Mouse (Mus musculus) forebrain, embryonic 15.5 days (tissue): ENCODE data around the gene Zfp708. TPM values are rescaled to one million over a fixed set of nuclear protein-coding genes. Genes with fewer than 3 reads are reported as not detected.
"Not testable (repeated sequence)": the region's sequence is repeated elsewhere in the genome, so short reads cannot be mapped to it uniquely, and the experiment has no call there.

ENCODE experiments used
- ATAC-seq: fragments of 200-750 bp; cut with Nextera tagmentation; replicated peaks from 2 replicates; pipeline ENCODE4 v1.8.0; 2017; ENCODE audit warnings: mild to moderate bottlenecking, moderate TSS enrichment, moderate library complexity
- H3K27ac ChIP-seq: fragments of 300-500 bp; sonication (generic); replicated peaks from 2 replicates; pipeline ENCODE4 v1.5.1; 2015; ENCODE audit warnings: mild to moderate bottlenecking, inconsistent platforms
- H3K27me3 ChIP-seq: fragments of 300-500 bp; sonication (generic); 2 replicates; pipeline ENCODE4 v1.6.1; 2015; ENCODE audit warnings: inconsistent platforms
- H3K36me3 ChIP-seq: fragments of 300-500 bp; sonication (generic); 2 replicates; pipeline ENCODE4 v1.6.1; 2015; ENCODE audit warnings: mild to moderate bottlenecking, inconsistent platforms
- H3K4me1 ChIP-seq: fragments of 300-500 bp; sonication (generic); 2 replicates; pipeline ENCODE4 v1.6.1; 2015; ENCODE audit warnings: inconsistent platforms
- H3K4me2 ChIP-seq: fragments of 300-500 bp; sonication (generic); replicated peaks from 2 replicates; pipeline ENCODE4 v1.6.1; 2015; ENCODE audit warnings: mild to moderate bottlenecking, inconsistent platforms
- H3K4me3 ChIP-seq: fragments of 300-500 bp; sonication (generic); 2 replicates; pipeline ENCODE4 v1.5.1; 2015; ENCODE audit warnings: mild to moderate bottlenecking, inconsistent platforms
- H3K9ac ChIP-seq: fragments of 300-500 bp; sonication (generic); replicated peaks from 2 replicates; pipeline ENCODE4 v1.6.1; 2015; ENCODE audit warnings: mild to moderate bottlenecking, inconsistent platforms
- H3K9me3 ChIP-seq: fragments of 300-500 bp; sonication (generic); 2 replicates; pipeline ENCODE4 v1.6.1; 2016; ENCODE audit warnings: inconsistent platforms
- WGBS: fragments of 180-500 bp; shearing (Covaris S2); methylation state at CpG from one replicate; pipeline ENCODE4 v1.1.7; 2015; ENCODE audit warnings: mixed read lengths; 5-methylcytosine and 5-hydroxymethylcytosine counted together
- polyA plus RNA-seq: library from polyadenylated mRNA; unstranded; fragments of >200 nt; fragmentation: Nextera tagmentation; extraction: Ambion mirVana; gene quantifications from 2 replicates; pipeline ENCODE4 v1.2.1, GENCODE M21; 2015

Gene Zfp708
- 10.7 and 11.4 TPM in 2 replicates for polyA plus RNA-seq

DNA sequence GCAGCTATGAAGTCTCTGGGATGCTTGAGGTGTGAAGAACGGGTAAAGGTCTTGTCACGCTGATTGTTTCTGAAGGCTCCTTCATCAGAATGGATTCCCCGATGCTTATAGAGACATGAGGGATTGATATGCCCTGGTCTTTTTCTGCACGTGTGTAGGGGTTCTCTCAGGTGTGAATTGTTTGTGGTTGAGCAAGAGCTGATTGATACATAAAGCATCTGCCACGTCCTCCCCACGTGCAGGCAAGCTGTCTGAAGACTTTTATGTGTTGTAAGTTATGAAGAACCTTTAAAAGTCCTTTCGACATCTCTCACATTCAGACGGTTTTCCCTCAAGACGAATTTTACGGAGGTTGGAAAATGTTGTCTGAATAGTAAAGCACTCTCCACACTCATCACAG, at the start of gene Zfp708:
TSS of gene Zfp708 (minus strand) at position 101 of the 400 bp plus-strand sequence.
- Histone ChIP-seq H3K4me1 (no peaks in the 10 kb centered on the region), H3K4me2 (no peak within 1 kb of the TSS), H3K27ac (no peak within 1 kb of the TSS), H3K36me3 (no peaks in the 10 kb centered on the region), H3K27me3 (no peaks in the 10 kb centered on the region), H3K4me3 (no peak within 1 kb of the TSS), H3K9ac (no peak within 1 kb of the TSS), H3K9me3 (no peaks in the 10 kb centered on the region)
- ATAC-seq: no peak
- 91% methylated on average over 10 of the region's 10 CpGs for WGBS

DNA sequence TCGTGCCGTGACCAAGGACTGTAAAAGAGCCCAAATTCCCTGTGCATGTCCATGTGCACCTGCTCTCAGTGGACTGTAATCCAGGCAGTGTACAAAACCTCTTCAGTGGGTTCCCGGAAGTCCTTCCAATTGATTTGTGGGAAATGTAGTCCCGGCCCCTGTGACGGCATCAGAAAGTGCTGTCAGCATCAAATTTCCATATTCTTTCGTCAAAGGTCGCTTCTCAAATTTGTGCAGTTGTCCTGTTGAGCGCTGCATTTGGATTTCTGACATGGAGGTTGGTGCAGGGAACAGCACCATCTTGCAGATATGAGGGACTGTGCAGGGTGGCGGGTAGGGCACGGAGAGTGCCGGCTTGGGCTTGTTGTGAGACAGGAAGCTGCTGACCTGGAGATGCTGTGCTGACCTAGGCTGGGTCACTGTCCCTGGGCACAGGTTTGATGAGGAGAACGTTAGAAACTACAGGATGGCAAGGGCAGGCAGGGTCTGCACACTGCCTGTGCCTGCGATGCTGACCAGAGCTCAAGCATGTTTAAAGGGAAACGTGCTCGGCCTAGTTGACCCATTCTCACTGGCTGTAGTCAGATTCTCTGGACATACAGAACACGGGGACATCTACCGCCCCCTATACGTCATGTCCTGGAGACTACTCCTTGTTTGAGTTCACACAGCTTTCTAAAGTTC, 30.4 kb upstream of the Zfp708 start:
- ATAC-seq: peak; percentile 98
- Histone ChIP-seq H3K9ac (peak overlapping the region; percentile 69), H3K9me3 (no peaks in the 10 kb centered on the region), H3K27ac (peak overlapping the region; percentile 56), H3K4me2 (peak overlapping the region; percentile 91), H3K4me3 (peak overlapping the region; percentile 63), H3K4me1 (peaks cover 10% of the 10 kb centered on the region), H3K27me3 (no peaks in the 10 kb centered on the region), H3K36me3 (no peaks in the 10 kb centered on the region)
- WGBS: under 1% methylated on average over 18 of the region's 18 CpGs

DNA sequence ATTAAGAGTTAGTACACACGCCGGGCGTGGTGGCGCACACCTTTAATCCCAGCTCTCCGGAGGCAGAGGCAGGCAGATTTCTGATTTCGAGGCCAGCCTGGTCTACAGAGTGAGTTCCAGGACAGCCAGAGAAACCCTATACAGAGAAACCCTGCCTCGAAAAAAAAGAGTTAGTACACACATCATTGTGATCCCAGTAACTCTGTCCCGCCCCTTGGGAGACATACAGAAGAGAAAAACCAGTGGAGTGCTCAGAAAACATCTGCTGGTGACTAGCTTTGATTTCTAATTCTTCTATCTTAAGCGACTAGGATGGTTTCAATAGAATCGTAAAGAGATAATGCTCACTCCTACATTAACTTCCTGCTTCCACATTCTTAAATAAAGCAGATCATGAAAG, 29.7 kb upstream of the Zfp708 start:
- H3K9ac ChIP-seq, H3K27me3 ChIP-seq, H3K27ac ChIP-seq, H3K4me1 ChIP-seq, H3K9me3 ChIP-seq, H3K36me3 ChIP-seq: not testable (repeated sequence)
- H3K4me3 ChIP-seq: peak overlapping the region; percentile 63
- peak overlapping the region; percentile 91 for H3K4me2 ChIP-seq
- ATAC-seq: peak; percentile 26
- WGBS: 82% methylated on average over 10 of the region's 10 CpGs

DNA sequence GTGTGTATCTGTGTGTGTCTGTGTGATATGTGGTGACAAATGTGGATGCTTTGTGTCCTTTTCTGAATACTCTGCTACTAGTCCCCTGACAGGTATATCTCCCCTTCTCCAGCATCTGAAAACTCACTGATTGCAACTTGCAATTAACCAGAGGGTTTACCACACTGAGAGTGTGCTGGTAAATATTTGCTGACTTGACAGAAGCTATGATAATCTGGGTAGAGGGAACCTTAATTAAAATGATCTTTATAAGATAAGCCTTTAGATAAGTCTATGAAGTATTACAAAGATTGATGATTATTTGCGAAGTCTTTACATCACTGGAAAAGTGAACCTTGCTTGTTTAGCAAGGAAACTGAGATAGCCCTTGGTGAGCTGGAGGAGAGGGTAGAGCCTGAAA, 26.7 kb upstream of the Zfp708 start:
- no peak for ATAC-seq
- no peak overlapping the region for H3K27ac ChIP-seq
- H3K27me3 ChIP-seq: no peaks in the 10 kb centered on the region
- WGBS: 90% methylated on average over 1 of the region's 1 CpGs
- no peaks in the 10 kb centered on the region for H3K9me3 ChIP-seq
- H3K4me1 ChIP-seq: peaks cover 10% of the 10 kb centered on the region
- no peak overlapping the region for H3K9ac ChIP-seq
- no peak overlapping the region for H3K4me2 ChIP-seq
- no peaks in the 10 kb centered on the region for H3K36me3 ChIP-seq
- no peak overlapping the region for H3K4me3 ChIP-seq

DNA sequence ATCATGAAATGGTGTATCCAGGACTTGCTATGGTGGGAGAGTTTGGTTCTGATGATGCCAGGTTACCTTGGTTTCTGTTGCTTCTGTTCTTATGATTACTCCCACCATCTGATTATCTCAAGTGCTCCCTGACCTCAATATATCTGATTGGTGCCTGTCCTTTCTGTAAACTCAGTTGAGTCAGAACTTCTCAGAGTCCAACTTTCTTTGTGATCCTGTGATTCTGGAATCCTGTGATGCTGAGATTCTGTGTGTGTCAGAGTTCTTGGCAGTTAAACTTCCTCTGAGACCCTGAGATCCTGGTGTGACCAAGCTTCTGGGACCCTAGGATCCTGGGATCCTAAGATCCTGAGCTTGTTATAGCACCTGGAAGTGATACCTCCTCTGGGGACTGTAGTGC, 23.6 kb upstream of the Zfp708 start, which contains the start of gene Zfp759:
TSS of gene Zfp759 (plus strand) at position 301 of the 400 bp plus-strand sequence.
- not testable (repeated sequence) for H3K27me3 ChIP-seq, H3K9me3 ChIP-seq, H3K4me1 ChIP-seq, H3K9ac ChIP-seq, H3K4me2 ChIP-seq, H3K36me3 ChIP-seq, H3K27ac ChIP-seq, ATAC-seq, H3K4me3 ChIP-seq

DNA sequence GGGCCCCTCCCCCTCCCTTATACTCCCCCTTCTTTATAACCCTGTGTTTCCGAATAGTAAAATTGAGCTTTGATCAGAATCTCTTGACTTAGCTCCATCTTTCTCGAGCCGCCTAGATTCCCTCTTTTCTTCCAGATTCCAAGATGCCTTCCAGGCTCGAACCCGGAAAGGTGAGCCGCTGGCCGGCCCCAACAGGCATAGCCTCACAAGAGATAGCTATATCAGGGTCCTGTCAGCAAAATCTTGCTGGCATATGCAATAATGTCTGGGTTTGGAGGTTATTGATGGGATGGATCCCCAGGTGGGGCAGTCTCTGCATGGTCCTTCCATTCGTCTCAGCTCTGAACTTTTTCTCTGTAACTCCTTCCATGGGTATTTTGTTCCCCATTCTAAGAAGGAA, 18.4 kb upstream of the Zfp708 start, which contains the start of gene Rslcan18:
TSS of gene Rslcan18 (minus strand) at position 101 of the 400 bp plus-strand sequence.
- H3K4me3 ChIP-seq, H3K4me2 ChIP-seq, H3K4me1 ChIP-seq, H3K36me3 ChIP-seq, H3K9me3 ChIP-seq, ATAC-seq, H3K27me3 ChIP-seq, H3K27ac ChIP-seq, H3K9ac ChIP-seq: not testable (repeated sequence)
- WGBS: 93% methylated on average over 8 of the region's 8 CpGs

DNA sequence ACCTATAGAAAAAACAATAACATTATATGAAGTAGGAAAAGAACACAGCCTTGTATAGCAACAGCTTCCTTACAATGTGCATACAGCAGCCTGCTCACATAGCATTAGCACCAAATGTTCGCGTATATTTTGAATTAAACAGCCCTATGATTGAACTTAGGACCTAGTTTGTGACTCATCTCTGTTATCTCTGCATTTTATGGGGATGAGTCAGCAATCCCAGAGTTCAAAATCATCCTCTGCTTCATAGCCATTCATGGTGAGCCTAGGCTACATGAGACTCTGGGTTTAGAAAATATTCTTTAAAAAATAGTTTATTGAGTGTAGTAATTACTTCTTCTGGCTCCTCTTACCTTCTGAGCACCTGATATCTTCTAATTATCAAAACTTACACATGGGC, 15.5 kb upstream of the Zfp708 start:
- no peak overlapping the region for H3K9ac ChIP-seq
- 90% methylated on average over 2 of the region's 2 CpGs for WGBS

DNA sequence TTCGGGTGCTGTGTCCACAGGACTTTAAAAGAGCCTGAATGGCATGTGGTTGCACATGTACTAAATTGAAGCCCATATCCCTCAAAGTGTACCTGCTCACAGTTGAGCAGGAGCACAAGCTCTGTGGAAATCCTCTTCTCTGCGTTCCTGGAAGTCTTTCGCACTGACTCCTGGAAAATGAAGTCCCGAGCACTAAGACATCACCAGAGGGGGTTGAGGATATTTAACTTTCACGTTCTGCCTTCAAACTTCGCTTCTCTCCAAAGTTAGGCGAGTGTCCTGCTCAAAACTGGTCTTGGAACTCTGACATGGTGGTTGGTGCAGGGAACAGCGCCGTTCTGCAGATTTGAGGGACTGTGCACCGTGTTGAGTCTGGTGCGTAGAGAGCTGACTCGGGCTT, 14.3 kb upstream of the Zfp708 start:
- Histone ChIP-seq H3K9ac (no peak overlapping the region), H3K36me3 (no peaks in the 10 kb centered on the region), H3K27ac (no peak overlapping the region), H3K4me1 (peaks cover 9% of the 10 kb centered on the region), H3K4me3 (no peak overlapping the region), H3K27me3 (no peaks in the 10 kb centered on the region), H3K4me2 (no peak overlapping the region), H3K9me3 (no peaks in the 10 kb centered on the region)
- 86% methylated on average over 12 of the region's 12 CpGs for WGBS
- no peak for ATAC-seq

More for the DNA sequence above, 15.5 kb upstream of the Zfp708 start:
- Histone ChIP-seq H3K4me2 (no peak overlapping the region), H3K4me3 (no peak overlapping the region), H3K27ac (no peak overlapping the region), H3K9me3 (no peaks in the 10 kb centered on the region), H3K27me3 (no peaks in the 10 kb centered on the region), H3K36me3 (no peaks in the 10 kb centered on the region), H3K4me1 (0 out of 2 replicates have a peak, but pooled peaks cover 3% of the 10 kb centered on the region)
- ATAC-seq: no peak

DNA sequence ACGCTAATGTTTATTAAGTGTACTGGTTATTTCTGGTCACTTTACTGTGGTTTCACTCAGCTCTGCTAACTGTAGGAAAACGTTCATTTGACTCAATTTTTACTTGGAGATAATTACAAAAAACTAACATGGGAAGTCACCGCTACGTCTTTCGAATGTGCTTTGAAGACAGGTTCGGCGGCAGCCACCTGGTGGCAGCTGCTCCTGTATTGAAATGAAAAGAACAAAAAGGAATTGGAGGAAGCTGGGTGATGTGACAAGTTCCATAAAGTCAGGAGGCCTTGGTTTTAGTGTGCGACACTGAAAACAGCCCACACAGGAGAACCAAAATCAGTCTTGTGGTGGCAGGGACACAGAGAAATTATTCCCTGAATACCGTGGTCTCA, 11.0 kb upstream of the Zfp708 start:
- peaks cover 9% of the 10 kb centered on the region for H3K4me1 ChIP-seq
- peak overlapping the region; percentile 55 for H3K4me3 ChIP-seq
- H3K9me3 ChIP-seq: no peaks in the 10 kb centered on the region
- 4% methylated on average over 9 of the region's 9 CpGs for WGBS
- peak overlapping the region; percentile 17; the same call in 1 of the 2 replicates for H3K9ac ChIP-seq
- peak; percentile 63 for ATAC-seq
- no peaks in the 10 kb centered on the region for H3K27me3 ChIP-seq
- peak overlapping the region; percentile 29; the same call in 1 of the 2 replicates for H3K27ac ChIP-seq
- no peaks in the 10 kb centered on the region for H3K36me3 ChIP-seq
- H3K4me2 ChIP-seq: peak overlapping the region; percentile 75

DNA sequence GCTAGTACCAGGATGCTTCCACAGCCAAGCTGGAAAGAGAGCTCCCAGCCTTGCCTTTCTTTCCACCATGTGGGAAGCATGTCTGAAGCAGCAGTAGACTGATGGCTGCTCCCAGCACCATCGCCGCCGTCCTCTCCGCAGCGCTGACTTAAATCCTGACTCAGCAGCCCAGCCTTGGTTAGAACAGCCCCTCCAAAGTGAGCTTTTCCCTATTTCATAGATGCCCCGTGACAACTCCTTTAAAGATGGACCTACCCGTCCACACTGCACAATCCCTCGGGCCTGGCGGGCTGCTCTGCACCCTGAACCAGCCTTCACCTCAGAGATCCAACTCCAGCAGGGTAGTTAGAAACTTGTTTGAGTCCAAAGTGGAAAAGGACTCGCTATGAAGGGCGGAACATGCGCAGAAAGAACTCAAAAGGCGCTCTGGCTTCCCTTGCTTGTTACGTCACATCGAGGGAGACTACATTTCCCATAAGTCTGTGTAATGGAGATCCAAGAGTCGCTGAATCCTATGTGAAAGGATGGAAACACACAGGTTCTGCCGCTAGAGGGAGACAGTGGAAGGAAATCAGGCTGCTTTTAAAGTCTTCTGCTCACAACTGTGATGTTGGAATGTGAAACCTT, 10.5 kb upstream of the Zfp708 start, which contains the start of gene Gm28557:
TSS of gene Gm28557 (minus strand) at position 411 of the 627 bp plus-strand sequence.
- Histone ChIP-seq H3K9ac (peak within 1 kb of the TSS; percentile 56), H3K27ac (peak within 1 kb of the TSS; percentile 51), H3K27me3 (no peaks in the 10 kb centered on the region), H3K36me3 (no peaks in the 10 kb centered on the region), H3K4me1 (peaks cover 9% of the 10 kb centered on the region), H3K4me3 (peak within 1 kb of the TSS; percentile 55), H3K9me3 (no peaks in the 10 kb centered on the region), H3K4me2 (peak within 1 kb of the TSS; percentile 75)
- peak; percentile 99 for ATAC-seq
- under 1% methylated on average over 17 of the region's 17 CpGs for WGBS

DNA sequence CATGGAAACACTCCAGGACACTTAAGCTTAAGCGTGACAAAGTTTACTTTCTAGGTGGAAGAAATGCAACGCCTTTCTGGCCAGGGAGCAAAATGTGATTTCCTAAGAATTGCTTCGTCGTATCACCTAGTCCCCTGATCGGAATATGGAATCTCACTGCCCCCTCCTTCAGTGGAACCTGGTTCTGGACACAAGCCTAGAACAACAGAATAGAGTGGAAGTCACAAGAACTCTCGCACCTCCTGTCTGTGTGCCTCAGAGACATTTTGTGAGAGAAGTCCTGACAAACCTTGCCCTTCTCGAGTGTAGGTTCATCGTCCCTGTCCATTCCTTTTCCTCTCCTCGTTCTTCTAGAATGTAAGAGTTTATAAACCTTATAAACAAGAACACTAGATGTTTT, 9.9 kb upstream of the Zfp708 start:
- Histone ChIP-seq H3K27ac (no peak overlapping the region), H3K4me2 (peak overlapping the region; percentile 75), H3K9ac (peak overlapping the region; percentile 56; the same call in 1 of the 2 replicates), H3K4me3 (peak overlapping the region; percentile 55), H3K4me1 (peaks cover 9% of the 10 kb centered on the region), H3K9me3 (no peaks in the 10 kb centered on the region), H3K27me3 (no peaks in the 10 kb centered on the region), H3K36me3 (no peaks in the 10 kb centered on the region)
- ATAC-seq: no peak
- 71% methylated on average over 9 of the region's 9 CpGs for WGBS

DNA sequence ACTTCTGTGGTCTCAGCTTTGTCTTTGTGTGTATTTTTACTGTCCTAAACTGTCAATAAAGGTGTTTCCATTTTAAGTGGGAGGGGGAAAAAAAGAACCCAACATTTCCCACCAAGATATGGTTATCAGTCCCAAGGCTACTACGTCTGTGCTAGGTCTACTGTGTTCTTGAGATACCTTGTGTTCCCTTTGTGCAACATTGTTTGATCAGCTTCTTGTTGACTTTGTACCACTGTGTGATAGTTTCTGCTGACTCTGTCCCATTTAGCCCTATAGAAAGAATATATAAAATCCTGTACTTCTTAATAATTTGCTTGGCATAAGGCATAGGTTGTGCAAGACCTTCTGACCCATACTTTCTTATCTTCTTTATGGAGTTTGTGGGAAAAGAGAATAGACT, 7.6 kb downstream of the Zfp708 start:
- Histone ChIP-seq H3K27ac (no peak overlapping the region), H3K9me3 (no peaks in the 10 kb centered on the region), H3K4me3 (no peak overlapping the region), H3K36me3 (no peaks in the 10 kb centered on the region), H3K4me2 (no peak overlapping the region), H3K27me3 (no peaks in the 10 kb centered on the region), H3K4me1 (no peaks in the 10 kb centered on the region), H3K9ac (no peak overlapping the region)
- 88% methylated on average over 1 of the region's 1 CpGs for WGBS
- ATAC-seq: no peak
